Mouse (Mus musculus) brain, embryonic 14.5 days (tissue): ENCODE data around the gene Atg16l1. TPM values are rescaled to one million over a fixed set of nuclear protein-coding genes. Genes with fewer than 3 reads are reported as not detected.

Experiments
- DNase-seq: peaks from one replicate; pipeline ENCODE4 v3.0.0-alpha.2; 2011; ENCODE audit warnings: low read depth
- CTCF ChIP-seq: fragments of 200-500 bp; IDR thresholded peaks from 2 replicates; pipeline ENCODE4 v1.5.1; 2012; ENCODE audit warnings: inconsistent platforms, mild to moderate bottlenecking, moderate library complexity, borderline replicate concordance; ENCODE audit not compliant: insufficient read depth, insufficient read length; ENCODE audit errors: extremely low read depth
- POLR2A ChIP-seq: fragments of 200-500 bp; IDR thresholded peaks from 2 replicates; pipeline ENCODE4 v1.6.1; 2012; ENCODE audit warnings: mild to moderate bottlenecking, inconsistent platforms, borderline replicate concordance; ENCODE audit not compliant: poor library complexity, insufficient read depth, insufficient read length, severe bottlenecking; ENCODE audit errors: extremely low read depth
- polyA plus RNA-seq: library from polyadenylated mRNA; depleted of rRNA; stranded (reverse); fragments of >200 nt; gene quantifications from 2 replicates; pipeline ENCODE4 v1.2.3, GENCODE M21; 2012

Atg16l1 gene
- polyA plus RNA-seq, 1 experiment = 80.8 TPM

DNA sequence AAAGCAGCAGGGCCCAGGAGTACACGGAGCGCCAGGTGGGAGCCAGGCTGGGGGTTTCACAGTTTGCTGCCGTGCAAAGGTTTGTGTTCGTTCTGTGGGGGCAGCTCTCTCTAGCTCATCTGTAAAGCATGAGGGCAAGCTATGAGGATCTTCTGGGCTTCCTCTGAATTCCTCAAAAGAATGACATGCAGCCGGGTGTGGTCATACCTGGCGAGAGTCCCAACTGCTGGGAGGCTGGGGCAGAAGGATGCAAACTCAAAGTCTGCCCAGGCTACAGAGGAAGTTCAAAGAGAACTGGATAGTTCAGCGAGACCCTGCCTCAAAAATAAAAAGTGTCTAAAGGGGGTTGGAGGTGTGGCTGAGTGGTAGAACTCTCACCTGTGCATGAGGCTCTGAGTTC, 25.4 kb upstream of the Atg16l1 start:
- no peak for DNase-seq

DNA sequence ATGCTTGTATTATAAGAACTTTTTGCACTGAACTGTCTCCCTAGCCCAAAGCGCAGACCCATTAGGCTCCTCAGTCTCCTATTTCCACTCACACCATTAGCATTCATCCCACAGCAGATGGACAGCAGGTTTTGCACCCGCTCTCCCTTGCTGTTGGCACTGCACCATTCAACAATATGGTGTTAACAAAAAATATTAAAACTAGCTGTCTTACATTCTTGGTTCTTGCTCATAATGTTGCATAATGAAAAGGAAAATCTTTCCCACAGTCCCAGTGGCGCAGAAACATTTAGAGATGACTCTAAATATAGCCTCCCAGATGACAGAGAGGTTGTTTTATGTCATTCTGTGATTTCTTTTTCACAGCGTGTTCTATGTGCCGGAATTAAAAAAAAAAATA, 22.5 kb upstream of the Atg16l1 start:
- TF ChIP-seq POLR2A (no peak), CTCF (no peak)
- peak; percentile 24 for DNase-seq

More for the DNA sequence above, 25.4 kb upstream of the Atg16l1 start:
- TF ChIP-seq POLR2A (no peak), CTCF (no peak)

DNA sequence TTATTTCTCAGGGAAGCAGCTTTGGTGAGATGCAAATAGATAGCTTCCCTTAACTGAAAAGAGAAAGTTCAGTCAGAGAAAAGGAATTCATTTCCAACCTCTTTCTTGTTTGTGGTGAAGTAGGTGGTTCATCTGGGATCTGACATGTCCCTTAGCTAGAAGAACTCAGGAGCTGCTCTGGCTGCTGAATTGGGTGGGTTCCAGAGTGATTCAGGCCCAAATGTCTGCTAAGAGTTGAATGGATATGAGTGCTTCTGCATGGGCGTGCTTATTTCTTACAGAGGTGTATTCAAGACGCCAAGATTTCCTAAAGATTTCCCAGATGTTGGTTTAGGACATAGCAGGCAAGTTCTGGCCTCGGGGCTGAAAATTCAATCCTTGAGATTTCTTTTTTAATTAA, 21.5 kb upstream of the Atg16l1 start:
- DNase-seq = no peak
- TF ChIP-seq CTCF (no peak), POLR2A (no peak)

DNA sequence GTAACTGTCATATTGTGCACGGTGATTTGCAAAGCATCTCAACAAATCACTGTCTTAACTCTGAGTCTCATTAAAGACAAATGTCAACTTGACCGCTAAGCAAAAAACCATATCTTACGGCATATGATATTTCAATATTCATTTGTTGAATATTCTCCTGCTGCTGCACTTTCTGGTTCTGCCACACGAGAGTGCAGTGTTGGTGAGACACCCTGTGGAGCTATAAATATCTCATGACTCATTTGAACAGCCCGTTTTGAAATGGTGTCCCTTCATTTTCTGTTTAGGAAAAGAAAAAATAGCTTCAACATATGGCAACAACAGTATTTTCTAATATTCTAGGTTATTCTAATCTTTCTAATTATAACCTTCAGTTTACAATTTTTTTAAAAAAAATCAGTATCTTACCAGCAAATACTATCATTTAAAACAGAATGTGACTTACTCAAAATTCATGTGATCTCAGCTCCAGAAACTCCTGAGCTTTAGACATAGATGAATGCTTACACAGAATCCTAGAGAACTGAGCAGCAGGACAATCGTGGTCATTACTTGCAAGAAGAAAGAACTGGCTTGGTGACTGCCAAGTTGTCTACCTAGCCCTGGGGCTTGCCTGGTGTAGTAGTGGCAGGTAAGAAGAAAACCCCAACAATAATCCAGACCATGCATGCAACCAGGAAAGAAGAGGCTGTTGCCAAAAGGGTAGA, 14.9 kb upstream of the Atg16l1 start:
- no peak for DNase-seq
- TF ChIP-seq POLR2A = no peak
- no peak for TF ChIP-seq CTCF

DNA sequence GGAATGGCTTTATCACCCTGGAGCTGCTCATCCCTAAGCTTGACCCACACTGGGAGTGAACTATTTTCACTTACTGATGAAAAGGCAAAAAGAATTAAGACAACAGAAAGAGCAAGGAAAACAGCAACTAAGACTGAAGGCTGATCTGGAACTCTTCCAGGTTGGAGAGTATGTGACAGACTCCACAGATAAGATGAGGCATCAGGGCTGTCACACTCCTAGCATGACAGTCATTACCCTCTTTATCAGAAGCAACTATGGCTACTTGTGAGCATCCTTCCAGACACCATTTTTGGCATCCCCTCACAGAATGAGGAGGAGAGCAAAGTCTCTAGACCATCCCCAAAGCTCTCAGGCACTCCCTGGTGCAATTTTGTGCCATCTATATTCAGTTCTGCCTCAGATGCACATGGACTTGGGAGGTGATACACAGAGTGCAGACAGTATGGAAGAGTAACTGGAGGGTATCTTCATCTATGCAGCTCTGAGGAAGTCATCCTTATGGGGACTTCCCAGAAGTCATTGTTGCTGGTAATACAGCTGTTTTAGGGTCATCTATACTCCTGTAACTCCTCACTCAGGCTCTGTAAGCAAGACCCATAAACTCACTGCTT, 6.2 kb upstream of the Atg16l1 start:
- TF ChIP-seq POLR2A (no peak), CTCF (no peak)
- peak; percentile 5 for DNase-seq

DNA sequence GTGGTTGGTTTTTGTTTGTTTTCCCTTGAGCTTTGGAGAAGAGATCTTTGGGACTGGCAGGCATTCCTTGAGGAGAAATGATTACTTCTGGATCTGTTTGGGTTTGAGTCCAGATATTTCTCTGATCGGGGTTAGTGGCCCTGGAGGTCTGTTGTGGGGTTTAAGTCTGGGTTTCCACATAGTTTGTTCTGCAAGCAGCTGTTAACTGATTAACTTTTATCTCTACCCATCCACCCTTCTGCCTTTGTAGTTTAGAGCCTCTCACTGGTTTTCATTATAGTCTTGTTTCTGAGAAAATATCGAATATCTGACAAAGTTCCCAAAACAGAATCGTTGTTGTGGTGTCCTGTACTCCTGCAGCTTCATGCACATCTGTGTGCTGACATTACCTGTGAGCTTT, 8.2 kb downstream of the Atg16l1 start:
- TF ChIP-seq CTCF (no peak), POLR2A (no peak)

DNA sequence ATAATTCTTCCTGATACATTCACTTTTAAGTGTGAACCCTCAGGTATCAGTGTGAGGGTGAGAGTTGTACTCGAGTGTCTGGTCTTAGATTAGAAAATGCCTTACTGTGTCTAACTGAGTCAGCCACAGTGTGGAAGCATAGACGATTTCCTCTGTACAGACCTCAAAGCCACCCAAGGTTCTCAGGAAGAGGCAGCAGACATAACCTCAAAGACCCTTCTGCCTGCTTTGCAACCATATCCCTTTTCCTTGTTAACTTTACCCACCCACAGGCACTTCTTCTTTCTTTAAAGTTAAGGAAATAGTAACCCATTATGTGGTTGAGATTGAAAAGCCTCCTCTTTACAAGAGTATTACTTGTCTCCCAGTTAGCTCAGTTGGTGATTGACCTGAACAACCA, 10.1 kb downstream of the Atg16l1 start:
- DNase-seq = no peak

More for the DNA sequence above, 8.2 kb downstream of the Atg16l1 start:
- no peak for DNase-seq

DNA sequence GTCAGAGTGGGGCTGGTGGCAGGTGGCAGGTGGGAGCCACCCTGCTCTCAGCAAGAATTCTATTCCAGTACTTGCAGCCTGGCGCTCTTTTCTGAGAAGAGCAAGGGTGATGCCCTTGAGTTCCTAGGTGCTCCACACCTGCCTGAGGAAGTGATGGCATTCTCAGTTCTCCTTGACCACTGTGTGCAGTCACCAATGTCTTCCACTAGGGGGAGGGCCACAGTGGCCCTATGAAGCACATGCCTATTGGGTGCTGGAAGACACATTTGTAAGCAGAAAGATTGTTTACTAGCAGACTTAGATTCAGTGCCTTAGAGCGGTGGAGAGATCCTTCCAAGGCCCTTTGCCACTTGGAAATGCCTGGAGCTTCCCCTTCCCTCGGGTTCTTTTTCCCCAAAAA, 10.6 kb downstream of the Atg16l1 start:
- TF ChIP-seq CTCF = peak; percentile 42; the same call in 1 of the 2 replicates
- no peak for TF ChIP-seq POLR2A

More for the DNA sequence above, 10.1 kb downstream of the Atg16l1 start:
- TF ChIP-seq CTCF (no peak), POLR2A (no peak)

DNA sequence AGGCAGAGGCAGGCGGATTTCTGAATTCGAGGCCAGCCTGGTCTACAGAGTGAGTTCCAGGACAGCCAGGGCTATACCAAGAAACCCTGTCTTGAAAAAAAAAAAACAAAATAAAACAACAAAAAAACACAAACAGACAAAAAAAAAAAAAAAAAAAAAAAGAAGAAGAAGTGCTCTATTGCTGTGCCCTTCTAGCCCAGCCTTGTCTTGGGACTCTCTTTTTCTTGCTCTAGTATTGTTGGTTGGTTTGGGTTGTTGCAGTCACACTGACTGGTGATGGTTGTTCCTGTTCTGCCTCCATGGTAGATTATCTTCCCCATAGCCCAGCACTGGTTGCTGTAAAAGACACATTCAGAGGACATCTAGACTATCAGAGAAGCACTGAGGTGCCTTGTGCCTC, 13.6 kb downstream of the Atg16l1 start:
- no peak for TF ChIP-seq POLR2A
- no peak for TF ChIP-seq CTCF
- DNase-seq = no peak

More for the DNA sequence above, 10.6 kb downstream of the Atg16l1 start:
- DNase-seq = no peak

DNA sequence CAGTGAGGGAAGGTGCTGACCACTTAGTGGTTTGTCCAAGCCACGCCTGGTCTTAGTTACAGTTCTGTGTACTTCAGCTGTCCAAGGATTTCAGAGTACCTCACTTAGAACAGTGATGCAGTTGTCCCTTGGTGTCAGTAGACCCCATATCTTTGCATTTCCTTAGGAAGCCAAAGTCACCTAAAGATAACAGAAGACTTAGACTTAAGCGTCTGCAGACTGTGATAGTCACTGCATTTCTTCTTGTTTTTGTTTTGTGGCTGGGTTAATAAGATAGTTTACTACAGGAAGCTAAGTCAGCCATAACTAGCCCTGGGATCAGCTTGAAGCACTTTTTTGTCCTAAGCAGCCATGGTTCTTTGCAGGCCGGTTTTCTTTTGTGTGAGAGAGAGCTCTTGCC, 14.8 kb downstream of the Atg16l1 start:
- TF ChIP-seq CTCF (no peak), POLR2A (no peak)

DNA sequence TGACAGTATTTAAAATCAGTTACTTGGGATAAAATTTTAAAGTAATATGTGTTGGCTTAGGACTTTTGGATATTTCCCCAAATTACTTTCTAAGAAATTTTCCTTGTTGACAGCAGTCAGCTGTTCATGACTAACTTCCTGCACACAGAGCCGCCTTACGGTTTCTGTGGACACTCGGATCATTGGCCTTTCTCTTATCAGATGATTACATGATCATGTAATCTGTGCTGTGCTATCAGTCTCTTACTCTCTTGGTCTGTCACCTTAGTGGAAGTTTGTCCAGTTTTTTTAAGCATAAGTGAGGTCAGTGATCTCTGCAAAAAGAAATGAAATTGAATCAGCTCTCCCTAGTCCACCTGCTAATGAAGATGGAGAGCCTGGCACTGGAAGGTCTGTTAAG, 16.1 kb downstream of the Atg16l1 start:
- DNase-seq = no peak
- TF ChIP-seq POLR2A (no peak), CTCF (no peak)

More for the DNA sequence above, 14.8 kb downstream of the Atg16l1 start:
- no peak for DNase-seq

DNA sequence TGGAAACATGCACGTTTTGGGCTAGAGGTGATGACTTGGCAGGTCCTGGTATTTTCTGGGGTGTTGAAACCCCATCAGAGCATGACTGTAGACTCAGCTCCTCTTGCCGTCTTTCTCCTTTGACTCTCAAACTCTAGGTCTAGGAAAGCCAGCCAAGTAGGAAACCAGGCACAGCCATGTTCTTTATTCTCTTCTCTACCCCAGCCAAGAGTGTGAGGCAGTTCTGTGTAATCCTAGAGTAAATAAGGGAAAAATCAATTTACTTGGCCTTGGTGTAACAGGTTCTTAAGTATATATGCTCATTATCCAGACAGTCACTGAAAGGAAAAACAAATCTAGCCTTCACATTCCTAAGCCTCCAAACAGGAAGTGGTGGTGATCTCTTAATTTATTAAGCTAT, 17.7 kb downstream of the Atg16l1 start:
- TF ChIP-seq CTCF = no peak
- TF ChIP-seq POLR2A = no peak
- no peak for DNase-seq

DNA sequence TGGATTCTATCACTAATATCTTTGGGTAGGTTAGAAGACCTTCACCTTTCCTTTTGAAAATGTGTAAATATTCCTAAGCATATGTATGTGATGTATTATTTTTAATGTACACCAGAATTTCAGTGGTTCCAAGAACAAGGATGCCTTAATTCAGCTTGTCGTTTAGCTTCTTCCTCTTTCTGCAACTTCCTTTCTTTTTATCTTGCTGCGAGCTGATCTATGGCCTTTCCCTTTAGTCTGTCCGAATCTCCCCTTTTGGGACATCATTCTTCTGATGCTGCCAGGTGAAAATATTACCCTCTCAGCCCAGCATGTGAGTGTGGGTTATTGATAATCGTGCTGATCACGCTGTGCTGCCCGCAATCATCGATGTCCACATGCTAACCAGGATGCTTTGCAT, 19.2 kb downstream of the Atg16l1 start:
- no peak for DNase-seq
- no peak for TF ChIP-seq POLR2A
- no peak for TF ChIP-seq CTCF
